Mouse (Mus musculus) embryonic facial prominence, embryonic 11.5 days (tissue): ENCODE measurements around the gene Il6st. TPM values are rescaled to one million over a fixed set of nuclear protein-coding genes. Genes with fewer than 3 reads are reported as not detected.

Source experiments
- ATAC-seq: fragments of 200-750 bp; cut with Nextera tagmentation; replicated peaks from 2 replicates; pipeline ENCODE4 v1.8.0; 2017; ENCODE audit warnings: low read depth; ENCODE audit not compliant: insufficient number of reproducible peaks, low FRiP score, low TSS enrichment
- DNase-seq: peaks from one replicate; pipeline ENCODE4 v3.0.0-alpha.2; 2015; ENCODE audit warnings: low spot score
- H3K27ac ChIP-seq: fragments of 300-500 bp; sonication (generic); replicated peaks from 2 replicates; pipeline ENCODE4 v1.5.1; 2014; ENCODE audit warnings: mild to moderate bottlenecking, low read depth, low read length, control low read depth
- H3K27me3 ChIP-seq: fragments of 300-500 bp; sonication (generic); 2 replicates; pipeline ENCODE4 v1.6.1; 2014; ENCODE audit warnings: mild to moderate bottlenecking, low read length, moderate library complexity, mixed read lengths; ENCODE audit not compliant: control insufficient read depth, insufficient read depth
- H3K36me3 ChIP-seq: fragments of 300-500 bp; sonication (generic); replicated peaks from 2 replicates; pipeline ENCODE4 v1.6.1; 2014; ENCODE audit warnings: low read depth, mild to moderate bottlenecking, low read length, moderate library complexity, mixed read lengths; ENCODE audit not compliant: control insufficient read depth, insufficient read depth
- H3K4me1 ChIP-seq: fragments of 300-500 bp; sonication (generic); 2 replicates; pipeline ENCODE4 v1.6.1; 2014; ENCODE audit warnings: low read length, mixed read lengths; ENCODE audit not compliant: control insufficient read depth, insufficient read depth
- H3K4me2 ChIP-seq: fragments of 300-500 bp; sonication (generic); 2 replicates; pipeline ENCODE4 v1.6.1; 2014; ENCODE audit warnings: low read depth, mild to moderate bottlenecking, control low read depth, low read length, moderate library complexity
- H3K4me3 ChIP-seq: fragments of 300-500 bp; sonication (generic); 2 replicates; pipeline ENCODE4 v1.5.1; 2014; ENCODE audit warnings: low read depth, low read length, control low read depth
- H3K9ac ChIP-seq: fragments of 300-500 bp; sonication (generic); replicated peaks from 2 replicates; pipeline ENCODE4 v1.6.1; 2014; ENCODE audit warnings: mild to moderate bottlenecking, control low read depth, low read length
- H3K9me3 ChIP-seq: fragments of 300-500 bp; sonication (generic); replicated peaks from 2 replicates; pipeline ENCODE4 v1.6.1; 2016; ENCODE audit warnings: mild to moderate bottlenecking, low read length, inconsistent platforms, mixed read lengths; ENCODE audit not compliant: control insufficient read depth
- WGBS: fragments of 180-500 bp; shearing (Covaris S2); extraction: QIAGEN DNeasy Blood & Tissue Kit; methylation state at CpG from one replicate; pipeline ENCODE4 v1.1.7; 2014; 5-methylcytosine and 5-hydroxymethylcytosine counted together
- polyA plus RNA-seq: library from polyadenylated mRNA; unstranded; fragments of >200 nt; fragmentation: Nextera tagmentation; extraction: Ambion mirVana; gene quantifications from 2 replicates; pipeline ENCODE4 v1.2.1, GENCODE M21; 2014

Il6st gene
- polyA plus RNA-seq, 1 experiment from 2014 or later: 25.8 TPM

- Histone ChIP-seq H3K9ac (no peak overlapping the region), H3K4me3 (no peak overlapping the region), H3K27ac (no peak overlapping the region), H3K27me3 (no peaks in the 10 kb centered on the region), H3K9me3 (no peaks in the 10 kb centered on the region), H3K4me1 (no peaks in the 10 kb centered on the region), H3K36me3 (no peaks in the 10 kb centered on the region; the same call in 1 of the 2 replicates), H3K4me2 (no peak overlapping the region)
- no peak for ATAC-seq
- 87% methylated on average over 5 of the region's 5 CpGs for WGBS
- no peak for DNase-seq
Observed at GRCm38 (mm10) chr13:112508487-112508886, 44.6 kb downstream of the Il6st start.

GRCm38 (mm10) chr13:112509465-112509864 is 45.6 kb downstream of the Il6st start:
- Histone ChIP-seq H3K4me2 (no peak overlapping the region), H3K27ac (no peak overlapping the region), H3K36me3 (no peaks in the 10 kb centered on the region), H3K9ac (no peak overlapping the region), H3K4me3 (no peak overlapping the region), H3K9me3 (no peaks in the 10 kb centered on the region), H3K4me1 (no peaks in the 10 kb centered on the region), H3K27me3 (no peaks in the 10 kb centered on the region)
- ATAC-seq: 0 out of 2 replicates have a peak, but pooled peaks have one; percentile 66
- DNase-seq: peak; percentile 80
- WGBS: 33% methylated on average over 4 of the region's 4 CpGs

GRCm38 (mm10) chr13:112510437-112511212 is 46.8 kb downstream of the Il6st start:
- 93% methylated on average over 19 of the region's 19 CpGs for WGBS
- H3K4me1 ChIP-seq: no peaks in the 10 kb centered on the region
- no peaks in the 10 kb centered on the region for H3K36me3 ChIP-seq
- no peak overlapping the region for H3K9ac ChIP-seq
- H3K27me3 ChIP-seq: no peaks in the 10 kb centered on the region
- no peak overlapping the region for H3K4me2 ChIP-seq
- no peaks in the 10 kb centered on the region for H3K9me3 ChIP-seq
- no peak overlapping the region for H3K4me3 ChIP-seq
- H3K27ac ChIP-seq: no peak overlapping the region
- DNase-seq (no peak), ATAC-seq (no peak)

GRCm38 (mm10) chr13:112511261-112511660 is 47.4 kb downstream of the Il6st start:
- no peak overlapping the region for H3K4me2 ChIP-seq
- no peak for ATAC-seq
- H3K27me3 ChIP-seq: no peaks in the 10 kb centered on the region
- DNase-seq: no peak
- WGBS: 91% methylated on average over 11 of the region's 11 CpGs
- H3K4me3 ChIP-seq: no peak overlapping the region
- no peak overlapping the region for H3K9ac ChIP-seq
- H3K36me3 ChIP-seq: no peaks in the 10 kb centered on the region
- no peak overlapping the region for H3K27ac ChIP-seq
- H3K9me3 ChIP-seq: no peaks in the 10 kb centered on the region
- H3K4me1 ChIP-seq: no peaks in the 10 kb centered on the region

- 89% methylated on average over 7 of the region's 7 CpGs for WGBS
- Histone ChIP-seq H3K9me3 (no peaks in the 10 kb centered on the region), H3K9ac (no peak overlapping the region), H3K27me3 (no peaks in the 10 kb centered on the region), H3K36me3 (no peaks in the 10 kb centered on the region), H3K27ac (no peak overlapping the region), H3K4me3 (no peak overlapping the region), H3K4me1 (no peaks in the 10 kb centered on the region), H3K4me2 (no peak overlapping the region)
- DNase-seq (no peak), ATAC-seq (no peak)
Observed at GRCm38 (mm10) chr13:112511810-112512209, 47.9 kb downstream of the Il6st start.

- WGBS: 88% methylated on average over 5 of the region's 5 CpGs
- no peaks in the 10 kb centered on the region for H3K27me3 ChIP-seq
- ATAC-seq (no peak), DNase-seq (no peak)
- no peaks in the 10 kb centered on the region for H3K4me1 ChIP-seq
- no peak overlapping the region for H3K4me3 ChIP-seq
- no peaks in the 10 kb centered on the region for H3K9me3 ChIP-seq
- H3K27ac ChIP-seq: no peak overlapping the region
- no peak overlapping the region for H3K9ac ChIP-seq
- no peaks in the 10 kb centered on the region for H3K36me3 ChIP-seq
- no peak overlapping the region for H3K4me2 ChIP-seq
Observed at GRCm38 (mm10) chr13:112512824-112513223, 49.0 kb downstream of the Il6st start.

- Histone ChIP-seq H3K4me2 (no peak overlapping the region), H3K4me3 (no peak overlapping the region), H3K36me3 (no peaks in the 10 kb centered on the region), H3K4me1 (no peaks in the 10 kb centered on the region), H3K27me3 (no peaks in the 10 kb centered on the region), H3K9me3 (peaks cover 2% of the 10 kb centered on the region; the same call in 1 of the 2 replicates), H3K27ac (no peak overlapping the region), H3K9ac (no peak overlapping the region)
- ATAC-seq (no peak), DNase-seq (no peak)
- WGBS: 77% methylated on average over 1 of the region's 1 CpGs
Observed at GRCm38 (mm10) chr13:112514546-112514945, 50.7 kb downstream of the Il6st start.

- no peak overlapping the region for H3K4me2 ChIP-seq
- no peaks in the 10 kb centered on the region for H3K27me3 ChIP-seq
- H3K9me3 ChIP-seq: peaks cover 2% of the 10 kb centered on the region; the same call in 1 of the 2 replicates
- WGBS: 58% methylated on average over 6 of the region's 6 CpGs
- no peak overlapping the region for H3K9ac ChIP-seq
- no peak overlapping the region for H3K4me3 ChIP-seq
- ATAC-seq (no peak), DNase-seq (no peak)
- H3K4me1 ChIP-seq: no peaks in the 10 kb centered on the region
- no peaks in the 10 kb centered on the region for H3K36me3 ChIP-seq
- no peak overlapping the region for H3K27ac ChIP-seq
Observed at GRCm38 (mm10) chr13:112522261-112522660, 58.4 kb downstream of the Il6st start.
